Mouse (Mus musculus) thymus, adult 18-20 months (tissue): ENCODE results near the gene Tmem238l.

Experiments
- DNase-seq, 2 experiments: peaks; one replicate each; pipeline ENCODE4 v3.0.0; 2022; ENCODE audit warnings: mixed read lengths in 2 of 2

Gene Tmem238l

DNA sequence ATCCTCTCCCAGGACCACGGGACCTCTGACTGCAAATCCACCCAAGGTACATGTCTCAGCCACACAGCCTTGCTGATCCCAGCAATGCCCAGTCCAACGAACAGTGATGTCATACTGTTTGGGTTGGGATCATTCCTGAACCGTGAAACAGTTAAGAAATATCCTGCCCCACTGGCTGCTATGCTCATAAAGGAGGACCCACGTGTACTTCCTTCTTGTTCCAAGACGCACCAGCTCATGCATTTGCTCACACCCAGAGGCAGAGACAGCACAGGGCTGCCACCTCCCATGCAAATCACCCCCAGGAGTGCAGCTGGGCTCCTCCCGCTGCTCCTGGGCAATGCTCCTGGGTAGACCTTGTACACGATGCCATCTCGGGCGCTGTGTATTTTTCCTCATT is at the start of gene Tmem238l:
Gene Tmem238l (plus strand): TSS at position 336 of the 400 bp plus-strand sequence.
- no peak for DNase-seq

DNA sequence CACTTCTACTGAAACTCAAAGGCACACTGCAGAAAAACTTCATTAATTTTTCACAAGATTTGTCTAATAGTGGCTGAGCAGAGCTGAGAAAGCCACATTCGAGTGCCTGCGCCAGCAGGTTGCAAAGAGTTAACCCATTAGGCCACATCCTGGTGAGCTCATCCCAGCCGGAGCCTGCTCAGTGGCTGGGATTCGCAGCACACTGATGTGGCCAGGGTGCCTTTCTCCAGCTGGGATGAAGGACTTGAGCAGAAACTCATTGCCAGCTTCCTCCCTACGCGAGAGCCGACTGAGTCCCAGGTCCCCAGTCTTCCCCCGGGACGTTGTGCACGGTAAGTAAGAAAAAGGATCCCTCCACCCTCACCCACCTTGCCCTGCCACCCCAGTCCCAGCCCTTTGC is 44.6 kb upstream of the Tmem238l start, which contains the start of gene Pirt:
Gene Pirt (plus strand): TSS at position 171 of the 400 bp plus-strand sequence.
- DNase-seq: no peak

DNA sequence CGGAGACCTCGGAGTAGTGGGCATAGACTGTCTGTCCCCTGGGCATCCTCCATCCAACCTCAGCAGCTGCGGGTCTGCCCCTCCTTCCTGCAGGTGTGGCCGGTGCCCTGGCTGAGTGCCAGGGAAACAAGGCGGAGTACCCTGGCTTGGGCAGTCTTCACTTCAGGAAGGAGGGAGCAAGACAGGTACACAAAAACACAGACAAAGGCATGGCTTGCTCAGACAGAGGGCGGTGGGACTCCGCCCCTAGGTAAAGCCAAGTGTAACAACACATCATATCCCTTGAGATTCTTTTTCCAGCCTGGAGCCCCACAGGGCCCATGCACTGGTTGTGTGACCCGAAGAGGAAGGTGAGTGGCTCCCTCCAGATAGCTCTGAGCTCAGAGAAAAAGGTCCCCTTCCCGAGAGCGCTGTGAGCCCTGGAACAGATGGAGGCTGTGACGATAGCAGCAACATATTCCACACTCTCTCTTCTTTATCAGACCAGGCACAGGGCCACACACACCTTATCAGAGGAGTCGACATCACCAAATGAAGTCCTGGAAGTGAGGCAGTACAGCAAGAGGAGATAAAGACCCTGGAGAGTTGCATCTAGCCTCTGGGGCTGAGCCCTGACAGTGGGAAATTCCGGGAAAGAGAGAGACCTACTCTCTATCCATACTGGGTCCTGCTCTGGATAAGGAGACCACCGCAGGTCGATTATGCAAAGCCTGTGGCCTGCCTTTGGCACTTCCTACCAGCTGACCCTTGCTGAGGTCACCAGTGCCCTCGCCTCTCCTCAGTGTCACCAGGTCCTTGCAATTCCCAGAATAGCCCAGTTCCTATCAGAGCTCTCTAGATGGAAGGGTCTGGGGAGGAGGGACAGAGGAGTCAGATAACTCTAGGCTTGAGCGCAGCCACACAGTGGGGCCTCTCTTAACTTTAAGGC is 43.6 kb upstream of the Tmem238l start:
- DNase-seq: no peak

DNA sequence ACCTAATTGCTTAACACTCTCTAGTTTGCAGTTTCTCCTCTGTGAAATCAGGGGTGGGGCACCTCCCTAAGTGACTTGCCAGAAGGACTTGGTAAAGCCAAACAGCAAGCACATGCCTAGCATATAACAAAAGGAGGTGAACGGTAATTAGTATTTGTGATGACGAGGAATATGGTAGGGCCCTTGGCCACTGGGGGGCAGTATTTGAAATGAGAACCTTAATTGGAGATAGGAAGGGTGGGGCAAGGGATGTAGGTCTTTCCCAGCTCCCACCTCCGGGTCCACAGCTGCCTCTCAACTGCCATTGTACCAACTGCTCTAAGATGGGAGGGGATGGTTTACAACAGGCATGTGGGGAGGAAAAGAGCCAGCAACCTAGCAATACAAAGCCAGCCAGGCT is 42.2 kb upstream of the Tmem238l start:
- no peak for DNase-seq

GRCm38 (mm10) chr11:66920012-66920411 is 36.4 kb upstream of the Tmem238l start:
- DNase-seq: no peak

GRCm38 (mm10) chr11:66924095-66924823 is 32.2 kb upstream of the Tmem238l start:
- no peak for DNase-seq

GRCm38 (mm10) chr11:66928311-66928710 is 28.1 kb upstream of the Tmem238l start:
- no peak for DNase-seq

DNA sequence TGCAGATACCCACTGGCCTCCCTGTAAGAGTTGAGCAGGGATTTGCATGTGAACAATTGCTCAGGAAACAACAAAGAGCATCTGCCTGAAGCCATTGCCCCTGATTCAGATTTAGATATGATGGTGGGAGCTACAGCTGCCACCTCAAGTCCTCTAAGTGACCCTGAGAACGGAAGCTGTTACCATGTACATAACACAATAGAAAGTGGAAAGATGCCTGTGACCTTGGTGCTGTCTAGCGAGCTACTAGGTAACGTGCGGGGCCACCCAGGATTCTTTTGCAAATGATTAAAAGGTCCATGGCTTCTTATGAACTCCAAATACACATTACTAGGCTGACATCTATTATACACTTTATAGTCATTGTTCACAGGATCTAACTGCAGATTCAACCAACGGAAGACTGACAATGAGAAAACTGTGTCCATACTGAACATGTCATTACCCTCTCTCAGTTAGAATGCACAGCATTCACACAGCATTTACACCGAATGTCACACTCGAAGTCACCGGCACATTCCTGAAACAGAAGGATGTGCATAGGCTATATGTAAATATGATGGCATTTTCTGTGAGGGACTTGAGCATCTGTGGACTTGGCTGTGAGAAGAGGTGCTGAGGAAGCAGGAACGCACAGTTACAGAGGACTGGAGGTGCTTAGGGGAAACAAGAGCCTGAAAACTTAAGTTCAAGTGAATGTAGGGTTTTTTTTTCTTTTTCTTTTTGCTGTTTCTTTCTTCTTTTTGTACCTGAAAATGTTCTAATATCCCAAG is 23.4 kb upstream of the Tmem238l start:
- DNase-seq: no peak

- DNase-seq: no peak
Observed at GRCm38 (mm10) chr11:66934428-66935173, 21.8 kb upstream of the Tmem238l start.

DNA sequence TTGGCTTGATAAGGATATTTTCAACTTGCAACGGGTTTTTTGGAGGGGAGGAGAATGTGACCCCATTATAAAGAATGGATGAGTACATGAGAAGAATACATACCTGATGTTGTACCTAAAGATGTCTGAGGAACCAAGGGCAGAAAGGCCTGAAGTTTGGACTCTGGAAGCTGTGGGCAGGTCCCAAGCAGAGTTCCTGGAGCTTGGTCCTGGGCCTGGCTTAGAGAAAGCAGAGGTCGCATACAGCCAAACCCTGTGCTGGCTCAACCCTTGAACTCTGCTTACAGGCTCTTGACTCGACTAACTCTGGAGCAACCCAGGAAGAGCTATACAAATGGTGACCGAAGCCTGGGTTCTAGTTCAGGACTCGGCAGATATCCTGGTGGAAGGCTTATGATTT is 14.4 kb upstream of the Tmem238l start:
- DNase-seq: no peak

- DNase-seq: no peak
Observed at GRCm38 (mm10) chr11:66945224-66945767, 11.1 kb upstream of the Tmem238l start.

DNA sequence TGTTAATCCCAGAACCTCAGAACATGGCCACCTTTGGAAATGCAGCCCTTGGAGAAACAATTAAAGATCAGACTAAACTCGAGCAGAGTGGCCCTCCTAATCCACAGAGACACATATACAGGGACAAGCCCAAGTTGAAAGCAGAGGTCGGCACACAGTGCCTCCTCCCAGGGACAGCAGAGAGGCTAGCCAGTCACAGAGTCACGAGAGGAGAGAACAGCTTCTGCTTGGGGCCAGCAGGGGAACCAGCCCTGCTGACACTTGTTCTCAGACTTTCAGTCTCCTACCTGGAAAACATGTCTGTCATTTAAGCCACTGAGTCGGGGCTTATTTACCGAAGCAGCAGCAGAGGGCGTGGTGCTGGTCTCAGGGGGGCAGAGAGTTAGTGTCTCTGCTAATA is 9.9 kb upstream of the Tmem238l start:
- no peak for DNase-seq

DNA sequence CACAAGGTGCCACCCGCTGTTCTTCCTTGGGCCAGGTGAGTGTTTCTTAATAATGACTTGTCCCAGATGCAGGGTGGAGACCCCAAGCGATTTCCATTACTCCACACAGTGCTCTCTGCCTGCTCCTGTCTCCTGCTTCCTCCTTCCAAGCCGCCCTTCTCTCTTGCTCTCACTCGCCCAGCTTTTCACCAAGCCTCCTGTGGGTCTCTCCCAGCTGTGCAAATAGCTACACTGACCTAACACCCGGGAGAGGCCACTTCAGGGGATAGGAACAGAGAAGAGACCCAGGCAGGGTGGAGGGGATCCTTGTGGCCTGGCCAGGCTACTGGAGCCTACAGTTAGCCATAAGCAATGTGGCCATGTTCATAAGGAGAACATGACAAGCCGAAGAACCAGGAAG is 9.5 kb upstream of the Tmem238l start:
- no peak for DNase-seq

- DNase-seq: no peak
Observed at GRCm38 (mm10) chr11:66960797-66961196, 4.4 kb downstream of the Tmem238l start.

- DNase-seq: no peak
Observed at GRCm38 (mm10) chr11:66961447-66962176, 5.2 kb downstream of the Tmem238l start.

DNA sequence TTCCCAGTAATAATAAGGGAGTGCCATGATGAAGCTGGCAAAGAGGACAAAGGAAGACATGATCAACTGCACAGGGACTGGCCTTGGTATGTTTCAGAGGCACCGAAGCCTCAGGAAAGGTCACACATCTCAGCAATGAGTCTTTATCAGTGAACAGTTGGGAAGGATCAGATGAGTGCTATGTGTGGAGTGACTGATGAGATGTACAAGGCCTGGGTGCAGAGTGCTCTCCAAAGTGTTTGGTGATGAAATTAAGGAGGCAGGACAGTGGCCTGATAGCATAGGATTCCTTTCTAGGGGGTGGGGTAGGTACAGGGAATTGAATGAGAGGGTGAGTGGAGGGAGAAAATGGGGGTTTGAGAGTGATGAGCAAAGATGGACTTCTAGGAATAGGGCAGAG is 7.0 kb downstream of the Tmem238l start:
- no peak for DNase-seq

DNA sequence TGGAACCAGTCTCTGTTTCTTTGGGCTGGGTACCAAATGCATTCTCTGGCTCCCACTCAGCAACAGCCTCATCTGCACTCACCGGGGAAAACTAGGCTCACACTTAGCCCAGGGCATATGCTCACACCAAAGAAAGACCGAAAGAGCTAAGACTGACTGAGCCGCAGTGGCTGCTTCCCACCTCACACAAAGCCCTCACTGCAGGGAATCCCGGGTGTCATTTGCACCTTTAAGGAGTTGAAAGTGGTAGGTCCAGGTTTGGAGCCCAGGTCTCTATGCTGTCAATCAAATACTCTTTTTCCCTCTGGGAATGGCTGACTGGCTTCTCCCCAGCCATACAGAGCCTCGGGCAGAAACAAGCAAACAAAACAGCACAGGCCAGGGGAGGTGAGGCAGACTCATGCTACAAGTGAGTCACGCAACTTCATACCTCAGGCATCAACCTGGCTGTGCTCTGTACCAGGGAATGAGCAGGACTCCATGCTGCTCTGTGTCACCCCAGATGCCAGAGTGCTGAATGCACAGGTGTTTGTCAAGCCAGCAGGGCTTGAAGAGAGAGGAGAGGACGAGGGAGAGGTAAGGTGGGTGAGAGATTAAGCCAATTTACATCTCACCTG is 10.2 kb downstream of the Tmem238l start:
- DNase-seq: no peak

- DNase-seq: no peak
Observed at GRCm38 (mm10) chr11:66968575-66968974, 12.1 kb downstream of the Tmem238l start.

- DNase-seq: no peak
Observed at GRCm38 (mm10) chr11:66973507-66973906, 17.1 kb downstream of the Tmem238l start.

DNA sequence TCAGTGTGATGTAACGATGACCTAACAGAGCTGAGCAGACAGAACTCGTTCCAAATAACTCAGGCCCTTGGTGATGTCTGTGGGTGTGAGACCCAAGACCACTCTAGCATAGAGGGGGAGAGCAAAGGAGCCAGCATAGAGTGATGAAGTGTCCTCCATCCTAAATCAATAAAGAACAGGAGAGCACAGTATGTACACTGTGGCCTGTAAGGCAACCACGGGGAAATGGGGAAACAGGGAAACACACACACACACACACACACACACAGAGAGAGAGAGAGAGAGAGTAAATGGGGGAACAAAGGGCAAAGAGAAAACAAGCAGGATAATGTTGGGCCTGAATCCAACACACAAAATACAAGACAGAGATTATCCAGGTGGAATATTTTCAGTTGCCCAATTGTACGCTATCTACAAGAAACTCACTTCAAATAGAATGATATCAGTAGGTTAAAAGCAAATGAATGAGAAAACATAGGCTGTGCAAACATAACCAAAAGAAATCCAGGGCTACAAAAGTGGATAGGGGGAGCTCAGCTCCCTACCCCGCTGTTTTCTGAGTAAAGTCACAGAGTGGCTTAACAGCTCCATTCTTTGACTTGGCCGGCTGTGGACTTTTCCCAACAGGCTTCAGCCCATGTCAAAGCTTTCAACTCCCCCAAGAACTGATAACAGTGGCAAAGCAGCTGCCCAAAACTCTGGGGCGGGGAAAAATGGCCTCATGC is 19.3 kb downstream of the Tmem238l start:
- DNase-seq: no peak
